Mouse (Mus musculus): ENCODE measurements around the gene Prss38.

GRCm38 (mm10) chr11:59337955-59338735 is 37.3 kb downstream of the Prss38 start:
- no peak for TF ChIP-seq POLR2A (IDR thresholded peaks at IDR 0.05; ENCODE audit: extremely low read depth, insufficient read depth, low read length)
- TF ChIP-seq CTCF (IDR thresholded peaks at IDR 0.05; ENCODE audit: low read depth, low read length), result no peak

All from liver, adult 2 months (tissue).